Mouse (Mus musculus) midbrain, embryonic 15.5 days (tissue): ENCODE data around the gene 1700025G04Rik. TPM values are rescaled to one million over a fixed set of nuclear protein-coding genes. Genes with fewer than 3 reads are reported as not detected.

Experiments used
- ATAC-seq: fragments of 200-750 bp; cut with Nextera tagmentation; replicated peaks from 2 replicates; pipeline ENCODE4 v1.8.0; 2017; ENCODE audit warnings: moderate TSS enrichment
- H3K27ac ChIP-seq: fragments of 300-500 bp; sonication (generic); 2 replicates; pipeline ENCODE4 v1.5.1; 2015; ENCODE audit warnings: mild to moderate bottlenecking, inconsistent platforms
- H3K27me3 ChIP-seq: fragments of 300-500 bp; sonication (generic); replicated peaks from 2 replicates; pipeline ENCODE4 v1.6.1; 2015; ENCODE audit warnings: inconsistent platforms
- H3K36me3 ChIP-seq: fragments of 300-500 bp; sonication (generic); replicated peaks from 2 replicates; pipeline ENCODE4 v1.6.1; 2015; ENCODE audit warnings: inconsistent platforms
- H3K4me1 ChIP-seq: fragments of 300-500 bp; sonication (generic); 2 replicates; pipeline ENCODE4 v1.6.1; 2015; ENCODE audit warnings: inconsistent platforms
- H3K4me2 ChIP-seq: fragments of 300-500 bp; sonication (generic); 2 replicates; pipeline ENCODE4 v1.6.1; 2015; ENCODE audit warnings: inconsistent platforms, mild to moderate bottlenecking, moderate library complexity
- H3K4me3 ChIP-seq: fragments of 300-500 bp; sonication (generic); 2 replicates; pipeline ENCODE4 v1.5.1; 2015; ENCODE audit warnings: mild to moderate bottlenecking, inconsistent platforms
- H3K9ac ChIP-seq: fragments of 300-500 bp; sonication (generic); 2 replicates; pipeline ENCODE4 v1.6.1; 2015; ENCODE audit warnings: mild to moderate bottlenecking, inconsistent platforms
- H3K9me3 ChIP-seq: fragments of 300-500 bp; sonication (generic); 2 replicates; pipeline ENCODE4 v1.6.1; 2016; ENCODE audit warnings: inconsistent platforms
- WGBS: fragments of 180-500 bp; shearing (Covaris S2); methylation state at CpG from one replicate; pipeline ENCODE4 v1.1.7; 2015; ENCODE audit warnings: mixed read lengths; 5-methylcytosine and 5-hydroxymethylcytosine counted together
- polyA plus RNA-seq: library from polyadenylated mRNA; unstranded; fragments of >200 nt; fragmentation: Nextera tagmentation; extraction: Ambion mirVana; gene quantifications from 2 replicates; pipeline ENCODE4 v1.2.1, GENCODE M21; 2015

The 1700025G04Rik gene
- polyA plus RNA-seq, 1 experiment from 2014 or later, result 34.6 TPM

GRCm38 (mm10) chr1:152020812-152021211 is 69.1 kb downstream of the 1700025G04Rik start:
- 93% methylated on average over 6 of the region's 6 CpGs for WGBS

GRCm38 (mm10) chr1:152020070-152020469 is 69.9 kb downstream of the 1700025G04Rik start:
- H3K9ac ChIP-seq, result no peak overlapping the region
- no peak for ATAC-seq
- H3K36me3 ChIP-seq, result no peaks in the 10 kb centered on the region
- no peaks in the 10 kb centered on the region for H3K27me3 ChIP-seq
- WGBS, result 92% methylated on average over 5 of the region's 5 CpGs
- no peak overlapping the region for H3K27ac ChIP-seq
- H3K4me1 ChIP-seq, result peaks cover 2% of the 10 kb centered on the region; the same call in 1 of the 2 replicates
- no peaks in the 10 kb centered on the region for H3K9me3 ChIP-seq
- no peak overlapping the region for H3K4me2 ChIP-seq
- no peak overlapping the region for H3K4me3 ChIP-seq

More at GRCm38 (mm10) chr1:152020812-152021211, 69.1 kb downstream of the 1700025G04Rik start:
- Histone ChIP-seq H3K36me3 (no peaks in the 10 kb centered on the region), H3K9ac (no peak overlapping the region), H3K4me2 (no peak overlapping the region), H3K9me3 (no peaks in the 10 kb centered on the region), H3K4me3 (no peak overlapping the region), H3K27me3 (no peaks in the 10 kb centered on the region), H3K4me1 (no peaks in the 10 kb centered on the region; the same call in 1 of the 2 replicates), H3K27ac (no peak overlapping the region)
- ATAC-seq, result no peak

- H3K9me3 ChIP-seq, result no peaks in the 10 kb centered on the region
- H3K27ac ChIP-seq, result 0 out of 2 replicates have a peak overlapping the region, but pooled peaks have one; percentile 5
- H3K4me3 ChIP-seq, result no peak overlapping the region
- peaks cover 2% of the 10 kb centered on the region; the same call in 1 of the 2 replicates for H3K4me1 ChIP-seq
- ATAC-seq, result no peak
- no peaks in the 10 kb centered on the region for H3K36me3 ChIP-seq
- H3K4me2 ChIP-seq, result no peak overlapping the region
- H3K27me3 ChIP-seq, result no peaks in the 10 kb centered on the region
- no peak overlapping the region for H3K9ac ChIP-seq
- 61% methylated on average over 5 of the region's 5 CpGs for WGBS
Observed at GRCm38 (mm10) chr1:152019196-152019595, 70.7 kb downstream of the 1700025G04Rik start.

GRCm38 (mm10) chr1:152018322-152018721 is 71.6 kb downstream of the 1700025G04Rik start:
- H3K9ac ChIP-seq, result no peak overlapping the region
- ATAC-seq, result no peak
- no peaks in the 10 kb centered on the region for H3K27me3 ChIP-seq
- H3K9me3 ChIP-seq, result no peaks in the 10 kb centered on the region
- 84% methylated on average over 3 of the region's 3 CpGs for WGBS
- H3K27ac ChIP-seq, result no peak overlapping the region
- H3K4me3 ChIP-seq, result no peak overlapping the region
- peaks cover 2% of the 10 kb centered on the region; the same call in 1 of the 2 replicates for H3K4me1 ChIP-seq
- no peak overlapping the region for H3K4me2 ChIP-seq
- H3K36me3 ChIP-seq, result no peaks in the 10 kb centered on the region

- H3K4me1 ChIP-seq, result peaks cover 2% of the 10 kb centered on the region; the same call in 1 of the 2 replicates
- 93% methylated on average over 3 of the region's 3 CpGs for WGBS
- no peak overlapping the region for H3K4me3 ChIP-seq
- no peaks in the 10 kb centered on the region for H3K9me3 ChIP-seq
- no peak for ATAC-seq
- H3K27ac ChIP-seq, result no peak overlapping the region
- H3K4me2 ChIP-seq, result no peak overlapping the region
- no peaks in the 10 kb centered on the region for H3K27me3 ChIP-seq
- H3K9ac ChIP-seq, result no peak overlapping the region
- H3K36me3 ChIP-seq, result no peaks in the 10 kb centered on the region
Observed at GRCm38 (mm10) chr1:152016663-152017062, 73.3 kb downstream of the 1700025G04Rik start.

- Histone ChIP-seq H3K9ac (no peak overlapping the region), H3K4me2 (no peak overlapping the region), H3K9me3 (no peaks in the 10 kb centered on the region), H3K27ac (no peak overlapping the region), H3K36me3 (no peaks in the 10 kb centered on the region), H3K27me3 (no peaks in the 10 kb centered on the region), H3K4me1 (peaks cover 2% of the 10 kb centered on the region; the same call in 1 of the 2 replicates), H3K4me3 (no peak overlapping the region)
- ATAC-seq, result no peak
- WGBS, result 82% methylated on average over 7 of the region's 7 CpGs
Observed at GRCm38 (mm10) chr1:152015555-152016125, 74.3 kb downstream of the 1700025G04Rik start.

- H3K9me3 ChIP-seq, result no peaks in the 10 kb centered on the region
- no peaks in the 10 kb centered on the region for H3K36me3 ChIP-seq
- no peaks in the 10 kb centered on the region for H3K27me3 ChIP-seq
- H3K27ac ChIP-seq, result no peak overlapping the region
- no peak for ATAC-seq
- 72% methylated on average over 5 of the region's 5 CpGs for WGBS
- no peak overlapping the region for H3K4me3 ChIP-seq
- peaks cover 15% of the 10 kb centered on the region; the same call in 1 of the 2 replicates for H3K4me1 ChIP-seq
- no peak overlapping the region for H3K4me2 ChIP-seq
- H3K9ac ChIP-seq, result no peak overlapping the region
Observed at GRCm38 (mm10) chr1:152011741-152012140, 78.2 kb downstream of the 1700025G04Rik start.

GRCm38 (mm10) chr1:152010251-152010980 is 79.5 kb downstream of the 1700025G04Rik start:
- 0 out of 2 replicates have a peak, but pooled peaks have one; percentile 26 for ATAC-seq
- H3K9ac ChIP-seq, result no peak overlapping the region
- WGBS, result 72% methylated on average over 13 of the region's 13 CpGs

GRCm38 (mm10) chr1:152008473-152008991 is 81.4 kb downstream of the 1700025G04Rik start:
- no peak overlapping the region for H3K4me2 ChIP-seq
- no peaks in the 10 kb centered on the region for H3K9me3 ChIP-seq
- H3K27ac ChIP-seq, result no peak overlapping the region
- H3K4me3 ChIP-seq, result no peak overlapping the region
- peaks cover 22% of the 10 kb centered on the region for H3K4me1 ChIP-seq
- no peak for ATAC-seq
- H3K9ac ChIP-seq, result no peak overlapping the region
- 67% methylated on average over 8 of the region's 8 CpGs for WGBS
- H3K36me3 ChIP-seq, result 0 out of 2 replicates have a peak, but pooled peaks cover 3% of the 10 kb centered on the region
- no peaks in the 10 kb centered on the region for H3K27me3 ChIP-seq

More at GRCm38 (mm10) chr1:152010251-152010980, 79.5 kb downstream of the 1700025G04Rik start:
- 0 out of 2 replicates have a peak, but pooled peaks cover 3% of the 10 kb centered on the region for H3K36me3 ChIP-seq
- H3K4me1 ChIP-seq, result peaks cover 13% of the 10 kb centered on the region; the same call in 1 of the 2 replicates
- H3K27me3 ChIP-seq, result no peaks in the 10 kb centered on the region
- H3K27ac ChIP-seq, result no peak overlapping the region
- no peak overlapping the region for H3K4me3 ChIP-seq
- H3K9me3 ChIP-seq, result no peaks in the 10 kb centered on the region
- H3K4me2 ChIP-seq, result no peak overlapping the region

GRCm38 (mm10) chr1:152006529-152006928 is 83.4 kb downstream of the 1700025G04Rik start:
- no peak overlapping the region for H3K9ac ChIP-seq
- 94% methylated on average over 6 of the region's 6 CpGs for WGBS
- no peak for ATAC-seq

GRCm38 (mm10) chr1:152004509-152004908 is 85.4 kb downstream of the 1700025G04Rik start:
- Histone ChIP-seq H3K4me2 (no peak overlapping the region), H3K9me3 (no peaks in the 10 kb centered on the region), H3K27me3 (no peaks in the 10 kb centered on the region), H3K27ac (peak overlapping the region; percentile 67; the same call in 1 of the 2 replicates), H3K4me3 (no peak overlapping the region), H3K9ac (no peak overlapping the region), H3K36me3 (0 out of 2 replicates have a peak, but pooled peaks cover 3% of the 10 kb centered on the region), H3K4me1 (peaks cover 16% of the 10 kb centered on the region)
- 28% methylated on average over 6 of the region's 6 CpGs for WGBS
- ATAC-seq, result no peak; the same call in 1 of the 2 replicates

More at GRCm38 (mm10) chr1:152006529-152006928, 83.4 kb downstream of the 1700025G04Rik start:
- Histone ChIP-seq H3K36me3 (0 out of 2 replicates have a peak, but pooled peaks cover 3% of the 10 kb centered on the region), H3K4me3 (no peak overlapping the region), H3K4me2 (no peak overlapping the region), H3K27ac (no peak overlapping the region), H3K9me3 (no peaks in the 10 kb centered on the region), H3K4me1 (peaks cover 22% of the 10 kb centered on the region), H3K27me3 (no peaks in the 10 kb centered on the region)

GRCm38 (mm10) chr1:152000461-152000860 is 89.5 kb downstream of the 1700025G04Rik start:
- ATAC-seq, result no peak
- H3K4me2 ChIP-seq, result no peak overlapping the region
- 70% methylated on average over 5 of the region's 5 CpGs for WGBS
- H3K4me3 ChIP-seq, result no peak overlapping the region
- no peak overlapping the region for H3K27ac ChIP-seq
- H3K27me3 ChIP-seq, result no peaks in the 10 kb centered on the region
- peaks cover 20% of the 10 kb centered on the region for H3K4me1 ChIP-seq
- H3K9me3 ChIP-seq, result no peaks in the 10 kb centered on the region
- no peak overlapping the region for H3K9ac ChIP-seq
- no peaks in the 10 kb centered on the region for H3K36me3 ChIP-seq
